Mouse (Mus musculus): ENCODE measurements around the gene Camta1. TPM values are rescaled to one million over a fixed set of nuclear protein-coding genes. Genes with fewer than 3 reads are reported as not detected.

The Camta1 gene
- polyA plus RNA-seq, 1 experiment from 2014 or later = 137 TPM

DNA sequence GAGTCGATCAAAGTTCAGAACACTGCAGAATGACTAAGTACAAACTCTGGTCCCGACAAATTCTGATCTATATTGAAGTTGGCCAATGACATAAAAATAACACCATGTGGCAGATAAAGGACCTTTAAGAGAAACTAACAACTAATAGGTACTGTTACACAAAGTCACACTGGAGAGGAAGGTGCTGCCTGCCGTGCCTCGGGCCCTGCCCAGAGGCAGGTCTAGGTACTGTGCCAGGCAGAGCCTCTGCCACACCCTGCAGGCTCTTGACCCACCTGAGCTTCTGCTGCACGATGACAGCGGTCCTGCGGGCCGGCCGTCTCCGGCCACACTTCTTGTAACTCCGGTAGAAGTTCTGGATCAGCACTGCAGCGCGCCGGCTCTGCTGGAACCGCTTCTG lies 786.9 kb downstream of the Camta1 start:
- 92% methylated on average over 15 of the region's 15 CpGs for WGBS (ENCODE audit: insufficient replicate concordance)
- no peak overlapping the region for H3K4me2 ChIP-seq
- H3K9ac ChIP-seq (ENCODE audit: low read depth, low read length) = no peak overlapping the region
- no peaks in the 10 kb centered on the region for H3K27me3 ChIP-seq (ENCODE audit: control insufficient read depth, insufficient read depth, low read length)
- H3K4me3 ChIP-seq (ENCODE audit: low read depth, low read length) = no peak overlapping the region
- H3K27ac ChIP-seq (ENCODE audit: low read depth, low read length) = no peak overlapping the region
- H3K9me3 ChIP-seq (replicated peaks; ENCODE audit: control insufficient read depth, low read length) = no peaks in the 10 kb centered on the region
- no peak for ATAC-seq (replicated peaks; ENCODE audit: insufficient number of reproducible peaks, low FRiP score, low TSS enrichment)
- H3K36me3 ChIP-seq (ENCODE audit: control insufficient read depth, insufficient read depth, low read length) = peaks cover 16% of the 10 kb centered on the region
- no peaks in the 10 kb centered on the region for H3K4me1 ChIP-seq (ENCODE audit: control insufficient read depth, insufficient read depth, low read length)

DNA sequence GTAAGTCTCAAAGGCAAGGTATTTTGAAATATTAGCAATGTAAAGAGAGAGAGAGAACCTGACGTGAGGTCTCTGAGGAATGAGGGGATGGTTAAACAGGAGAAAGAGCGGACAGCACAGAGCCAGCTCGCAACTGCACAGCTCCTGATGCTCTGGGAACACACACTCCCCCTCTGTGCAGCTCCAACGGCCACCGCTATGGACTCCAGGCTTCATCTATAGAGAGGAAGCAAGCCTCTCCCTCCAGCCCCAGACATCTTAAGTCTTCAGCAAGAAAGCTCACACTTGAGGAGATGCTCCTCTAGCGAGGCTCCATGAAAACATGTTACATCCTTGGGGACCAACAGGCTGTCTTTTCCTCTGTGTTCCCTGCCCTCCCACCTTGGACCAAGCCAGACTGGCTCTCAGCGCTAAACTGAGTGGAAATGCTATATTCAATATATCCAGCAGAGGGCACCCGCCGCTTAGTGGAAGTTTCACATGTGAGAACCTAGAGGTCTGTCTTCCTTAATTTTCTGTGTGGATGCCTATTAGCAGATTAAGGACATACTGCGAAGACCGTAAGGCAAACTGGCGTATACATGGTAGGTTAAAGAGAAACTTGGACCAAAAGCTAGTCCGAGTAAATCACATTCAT lies 788.5 kb downstream of the Camta1 start:
- no peak overlapping the region for H3K27ac ChIP-seq (ENCODE audit: low read depth, low read length)
- 50% methylated on average over 13 of the region's 13 CpGs for WGBS (ENCODE audit: insufficient replicate concordance)
- H3K4me3 ChIP-seq (ENCODE audit: low read depth, low read length) = no peak overlapping the region
- peaks cover 13% of the 10 kb centered on the region for H3K36me3 ChIP-seq (ENCODE audit: control insufficient read depth, insufficient read depth, low read length)
- H3K4me1 ChIP-seq (ENCODE audit: control insufficient read depth, insufficient read depth, low read length) = no peaks in the 10 kb centered on the region
- no peak overlapping the region for H3K9ac ChIP-seq (ENCODE audit: low read depth, low read length)
- H3K4me2 ChIP-seq = no peak overlapping the region
- no peaks in the 10 kb centered on the region for H3K27me3 ChIP-seq (ENCODE audit: control insufficient read depth, insufficient read depth, low read length)
- ATAC-seq (replicated peaks; ENCODE audit: insufficient number of reproducible peaks, low FRiP score, low TSS enrichment) = no peak
- H3K9me3 ChIP-seq (replicated peaks; ENCODE audit: control insufficient read depth, low read length) = no peaks in the 10 kb centered on the region

DNA sequence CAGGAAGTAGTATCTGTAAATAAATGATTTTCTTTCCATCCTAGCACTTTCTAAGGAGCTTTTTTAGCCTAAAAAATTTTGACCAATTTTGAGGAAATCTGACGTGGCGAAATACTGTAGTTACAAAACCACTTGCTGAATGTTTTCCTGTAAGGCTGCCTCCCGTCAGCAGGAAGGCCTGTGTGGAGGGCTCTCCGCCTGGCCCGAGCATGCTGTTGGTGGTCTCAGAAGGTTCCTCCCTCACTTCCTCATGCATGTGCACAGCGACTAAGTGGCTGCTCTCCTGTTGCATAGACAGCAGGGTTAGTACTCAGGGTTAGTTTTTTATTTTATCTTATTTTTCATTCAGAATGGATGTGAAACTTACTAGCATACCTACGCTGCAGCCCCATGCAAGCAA lies 790.7 kb downstream of the Camta1 start:
- Histone ChIP-seq H3K9me3 (replicated peaks; ENCODE audit: control insufficient read depth, low read length) (no peaks in the 10 kb centered on the region), H3K4me1 (ENCODE audit: control insufficient read depth, insufficient read depth, low read length) (no peaks in the 10 kb centered on the region), H3K4me3 (ENCODE audit: low read depth, low read length) (no peak overlapping the region), H3K9ac (ENCODE audit: low read depth, low read length) (no peak overlapping the region), H3K27me3 (ENCODE audit: control insufficient read depth, insufficient read depth, low read length) (no peaks in the 10 kb centered on the region), H3K4me2 (no peak overlapping the region), H3K36me3 (ENCODE audit: control insufficient read depth, insufficient read depth, low read length) (0 out of 2 replicates have a peak, but pooled peaks cover 2% of the 10 kb centered on the region), H3K27ac (ENCODE audit: low read depth, low read length) (no peak overlapping the region)
- no peak for ATAC-seq (replicated peaks; ENCODE audit: insufficient number of reproducible peaks, low FRiP score, low TSS enrichment)
- WGBS (ENCODE audit: insufficient replicate concordance) = 72% methylated on average over 7 of the region's 7 CpGs

DNA sequence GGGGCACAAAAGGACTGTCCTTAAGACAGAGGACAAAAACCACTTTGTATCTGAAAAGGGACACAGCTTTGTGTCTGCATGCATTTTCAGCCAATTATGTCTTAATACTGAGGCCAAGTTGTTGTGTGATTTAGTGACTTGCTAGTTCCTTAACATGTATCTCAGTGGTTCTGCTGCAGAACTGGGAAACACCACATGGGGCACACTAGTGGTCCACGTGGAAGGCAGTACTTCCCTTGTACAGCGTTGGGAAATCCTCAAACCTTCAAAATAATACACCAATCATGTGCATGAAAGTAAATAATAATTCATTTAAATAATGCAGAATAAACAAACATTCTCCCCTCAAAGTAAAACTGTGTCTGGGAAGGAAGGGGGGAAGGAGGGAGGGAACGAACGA lies 792.9 kb downstream of the Camta1 start:
- Histone ChIP-seq H3K9ac (ENCODE audit: low read depth, low read length) (no peak overlapping the region), H3K4me2 (no peak overlapping the region), H3K4me3 (ENCODE audit: low read depth, low read length) (no peak overlapping the region), H3K27me3 (ENCODE audit: control insufficient read depth, insufficient read depth, low read length) (no peaks in the 10 kb centered on the region), H3K4me1 (ENCODE audit: control insufficient read depth, insufficient read depth, low read length) (no peaks in the 10 kb centered on the region), H3K36me3 (ENCODE audit: control insufficient read depth, insufficient read depth, low read length) (no peaks in the 10 kb centered on the region), H3K27ac (ENCODE audit: low read depth, low read length) (no peak overlapping the region), H3K9me3 (replicated peaks; ENCODE audit: control insufficient read depth, low read length) (no peaks in the 10 kb centered on the region)
- no peak for ATAC-seq (replicated peaks; ENCODE audit: insufficient number of reproducible peaks, low FRiP score, low TSS enrichment)
- 69% methylated on average over 4 of the region's 4 CpGs for WGBS (ENCODE audit: insufficient replicate concordance)

DNA sequence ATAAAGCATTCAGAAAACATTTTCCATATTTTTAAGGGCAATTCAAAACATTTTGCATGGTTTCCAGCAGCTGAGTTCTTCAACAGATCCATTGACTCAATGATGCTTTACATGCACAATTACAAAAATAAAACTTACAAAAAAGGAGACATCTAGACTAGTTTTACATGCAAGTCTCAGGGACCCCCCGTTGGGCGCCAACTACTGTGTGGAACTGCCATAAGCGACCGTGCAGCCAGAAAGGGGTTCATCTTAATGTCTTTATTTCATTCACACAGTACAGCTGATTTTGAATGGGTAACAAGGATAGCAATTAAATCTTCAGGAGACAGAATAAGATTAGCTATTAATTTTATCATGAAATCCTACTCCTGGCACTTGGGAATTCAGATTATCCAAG lies 802.1 kb downstream of the Camta1 start:
- Histone ChIP-seq H3K9me3 (replicated peaks; ENCODE audit: control insufficient read depth, low read length) (no peaks in the 10 kb centered on the region), H3K4me2 (no peak overlapping the region), H3K36me3 (ENCODE audit: control insufficient read depth, insufficient read depth, low read length) (peaks cover 6% of the 10 kb centered on the region; the same call in 1 of the 2 replicates), H3K4me3 (ENCODE audit: low read depth, low read length) (no peak overlapping the region), H3K4me1 (ENCODE audit: control insufficient read depth, insufficient read depth, low read length) (peaks cover 5% of the 10 kb centered on the region; the same call in 1 of the 2 replicates), H3K27ac (ENCODE audit: low read depth, low read length) (no peak overlapping the region), H3K9ac (ENCODE audit: low read depth, low read length) (no peak overlapping the region), H3K27me3 (ENCODE audit: control insufficient read depth, insufficient read depth, low read length) (no peaks in the 10 kb centered on the region)
- no peak for ATAC-seq (replicated peaks; ENCODE audit: insufficient number of reproducible peaks, low FRiP score, low TSS enrichment)
- WGBS (ENCODE audit: insufficient replicate concordance) = 96% methylated on average over 4 of the region's 4 CpGs

DNA sequence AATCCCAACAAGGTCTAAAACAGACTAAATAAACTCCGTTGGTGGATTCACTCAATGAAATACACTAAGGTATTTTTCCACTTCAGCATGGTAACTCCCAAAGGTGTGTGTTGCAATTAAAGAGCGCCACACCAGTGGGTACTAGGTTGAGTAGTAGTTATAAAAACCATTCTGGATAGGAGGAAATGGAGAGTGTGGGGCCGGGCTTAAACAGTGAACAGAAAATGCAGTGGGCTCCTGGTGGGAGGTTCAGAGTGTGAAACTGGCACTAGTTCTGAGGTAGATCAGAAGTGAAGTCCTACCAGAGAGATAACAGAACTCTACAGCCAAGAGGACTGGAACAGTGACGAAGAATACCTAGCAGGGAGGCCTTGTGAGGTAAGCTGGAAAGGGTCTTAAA lies 803.0 kb downstream of the Camta1 start:
- Histone ChIP-seq H3K36me3 (ENCODE audit: control insufficient read depth, insufficient read depth, low read length) (peaks cover 9% of the 10 kb centered on the region), H3K9ac (ENCODE audit: low read depth, low read length) (no peak overlapping the region), H3K27ac (ENCODE audit: low read depth, low read length) (peak overlapping the region; percentile 96; the same call in 1 of the 2 replicates)

DNA sequence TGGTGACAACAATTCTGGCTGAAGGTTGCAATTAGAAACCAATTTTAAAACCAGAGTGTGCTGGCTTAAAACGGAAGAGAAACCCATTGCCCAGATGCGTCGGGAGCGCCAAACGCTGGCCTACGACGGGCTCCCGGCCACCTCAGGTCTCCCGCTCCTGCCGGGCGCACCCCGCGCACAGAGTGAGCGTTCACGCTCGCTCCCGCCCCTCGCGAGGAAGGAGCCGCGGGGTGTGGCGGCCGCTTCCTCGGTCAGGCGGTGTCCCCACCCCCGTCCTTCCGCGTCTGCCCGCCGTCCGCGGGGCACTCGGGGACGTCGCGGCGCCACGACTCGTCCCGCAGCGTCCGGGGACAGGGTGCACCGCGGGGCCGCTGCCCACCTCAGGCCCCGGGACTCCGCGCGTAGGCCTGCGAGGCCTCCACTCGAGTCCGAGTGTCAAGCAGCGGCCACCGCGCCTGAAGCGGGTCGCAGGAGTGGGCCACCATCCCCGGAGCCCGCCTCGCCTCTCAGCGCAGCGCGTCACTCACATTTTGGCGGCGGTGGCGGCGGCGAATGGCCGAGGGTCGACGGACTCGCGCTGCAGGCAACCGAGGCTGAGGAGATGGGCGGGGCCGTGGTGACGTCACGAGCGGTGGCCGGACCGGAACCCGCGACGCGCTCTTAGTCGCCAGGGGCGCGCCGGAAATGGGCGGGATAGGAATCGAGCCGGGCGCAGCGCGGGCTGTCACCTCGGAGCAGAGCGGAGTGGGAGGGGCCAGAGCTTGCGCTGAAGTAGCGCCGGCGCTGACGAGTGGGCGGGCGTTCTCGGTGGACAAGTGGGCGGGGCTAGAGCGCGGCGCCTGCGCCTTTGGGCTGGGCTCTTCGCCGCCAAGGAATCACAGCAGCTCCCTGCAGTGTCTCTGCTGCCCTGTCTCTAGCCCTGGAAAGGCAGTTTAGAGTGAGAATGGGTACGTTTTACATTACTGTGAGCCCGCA lies 804.0 kb downstream of the Camta1 start, which contains the start of gene Vamp3:
TSS of gene Vamp3 (minus strand) at position 617 of the 975 bp plus-strand sequence.
- Histone ChIP-seq H3K27ac (ENCODE audit: low read depth, low read length) (peak within 1 kb of the TSS; percentile 96), H3K9me3 (replicated peaks; ENCODE audit: control insufficient read depth, low read length) (no peaks in the 10 kb centered on the region), H3K4me1 (ENCODE audit: control insufficient read depth, insufficient read depth, low read length) (peaks cover 5% of the 10 kb centered on the region; the same call in 1 of the 2 replicates), H3K36me3 (ENCODE audit: control insufficient read depth, insufficient read depth, low read length) (peaks cover 9% of the 10 kb centered on the region), H3K4me2 (peak within 1 kb of the TSS; percentile 82), H3K27me3 (ENCODE audit: control insufficient read depth, insufficient read depth, low read length) (no peaks in the 10 kb centered on the region), H3K9ac (ENCODE audit: low read depth, low read length) (peak within 1 kb of the TSS; percentile 95), H3K4me3 (ENCODE audit: low read depth, low read length) (peak within 1 kb of the TSS; percentile 90)
- ATAC-seq (replicated peaks; ENCODE audit: insufficient number of reproducible peaks, low FRiP score, low TSS enrichment) = peak; percentile 100
- under 1% methylated on average over 105 of the region's 114 CpGs for WGBS (ENCODE audit: insufficient replicate concordance)

More for the DNA sequence above, 803.0 kb downstream of the Camta1 start:
- no peak for ATAC-seq (replicated peaks; ENCODE audit: insufficient number of reproducible peaks, low FRiP score, low TSS enrichment)
- H3K27me3 ChIP-seq (ENCODE audit: control insufficient read depth, insufficient read depth, low read length) = no peaks in the 10 kb centered on the region
- 75% methylated on average over 4 of the region's 4 CpGs for WGBS (ENCODE audit: insufficient replicate concordance)
- H3K4me2 ChIP-seq = peak overlapping the region; percentile 82
- peak overlapping the region; percentile 90; the same call in 1 of the 2 replicates for H3K4me3 ChIP-seq (ENCODE audit: low read depth, low read length)
- H3K4me1 ChIP-seq (ENCODE audit: control insufficient read depth, insufficient read depth, low read length) = peaks cover 5% of the 10 kb centered on the region; the same call in 1 of the 2 replicates
- no peaks in the 10 kb centered on the region for H3K9me3 ChIP-seq (replicated peaks; ENCODE audit: control insufficient read depth, low read length)

DNA sequence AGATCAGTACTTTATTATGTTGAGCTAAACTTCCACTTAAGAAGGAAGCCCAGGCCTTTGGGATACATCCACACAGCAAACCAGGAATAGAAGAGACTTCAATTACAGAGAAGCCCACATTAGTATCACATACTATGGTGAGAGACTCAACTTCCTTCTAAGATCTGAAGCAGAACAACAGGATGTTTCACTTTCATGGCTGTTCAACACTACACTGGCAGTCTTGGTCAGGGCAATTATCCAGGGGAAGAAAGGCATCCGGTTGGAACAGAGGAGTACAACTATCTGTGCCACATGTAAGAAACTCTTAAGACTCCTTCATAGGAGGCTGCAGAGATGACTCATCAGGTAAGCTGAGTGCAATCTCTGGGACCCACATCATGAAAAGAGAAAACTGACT lies 810.5 kb downstream of the Camta1 start:
- no peak overlapping the region for H3K4me2 ChIP-seq
- no peak for ATAC-seq (replicated peaks; ENCODE audit: insufficient number of reproducible peaks, low FRiP score, low TSS enrichment)
- H3K27me3 ChIP-seq (ENCODE audit: control insufficient read depth, insufficient read depth, low read length) = no peaks in the 10 kb centered on the region
- H3K27ac ChIP-seq (ENCODE audit: low read depth, low read length) = no peak overlapping the region
- H3K9ac ChIP-seq (ENCODE audit: low read depth, low read length) = no peak overlapping the region
- H3K4me1 ChIP-seq (ENCODE audit: control insufficient read depth, insufficient read depth, low read length) = no peaks in the 10 kb centered on the region
- 77% methylated on average over 1 of the region's 1 CpGs for WGBS (ENCODE audit: insufficient replicate concordance)
- H3K36me3 ChIP-seq (ENCODE audit: control insufficient read depth, insufficient read depth, low read length) = peaks cover 9% of the 10 kb centered on the region
- H3K4me3 ChIP-seq (ENCODE audit: low read depth, low read length) = no peak overlapping the region
- H3K9me3 ChIP-seq (replicated peaks; ENCODE audit: control insufficient read depth, low read length) = no peaks in the 10 kb centered on the region
